Mouse (Mus musculus) thymus, adult 2 months (tissue): ENCODE measurements around the gene Sorcs3.

Experiments
- CTCF ChIP-seq: fragments of 200-500 bp; IDR thresholded peaks from 2 replicates; pipeline ENCODE4 v1.5.1; 2012; ENCODE audit warnings: mild to moderate bottlenecking, control low read depth, low read length, moderate library complexity, borderline replicate concordance; ENCODE audit not compliant: control insufficient read depth, poor library complexity, insufficient read depth; ENCODE audit errors: extremely low read depth
- POLR2A ChIP-seq: fragments of 200-500 bp; IDR thresholded peaks from 2 replicates; pipeline ENCODE4 v1.6.1; 2012; ENCODE audit warnings: mild to moderate bottlenecking, low read length, control low read depth, moderate library complexity; ENCODE audit not compliant: control insufficient read depth, poor library complexity, insufficient read depth; ENCODE audit errors: extremely low read depth

GRCm38 (mm10) chr19:48471927-48472326 is 266.1 kb downstream of the Sorcs3 start:
- TF ChIP-seq POLR2A (no peak), CTCF (no peak)
